Mouse (Mus musculus): ENCODE measurements at regions not wholly inside any gene's neighbourhood (a gene's known extent, or its start where the extent isn't known, plus 50 kb on each side); places are given as distances from the start of the nearest gene placed in this dataset.

DNA sequence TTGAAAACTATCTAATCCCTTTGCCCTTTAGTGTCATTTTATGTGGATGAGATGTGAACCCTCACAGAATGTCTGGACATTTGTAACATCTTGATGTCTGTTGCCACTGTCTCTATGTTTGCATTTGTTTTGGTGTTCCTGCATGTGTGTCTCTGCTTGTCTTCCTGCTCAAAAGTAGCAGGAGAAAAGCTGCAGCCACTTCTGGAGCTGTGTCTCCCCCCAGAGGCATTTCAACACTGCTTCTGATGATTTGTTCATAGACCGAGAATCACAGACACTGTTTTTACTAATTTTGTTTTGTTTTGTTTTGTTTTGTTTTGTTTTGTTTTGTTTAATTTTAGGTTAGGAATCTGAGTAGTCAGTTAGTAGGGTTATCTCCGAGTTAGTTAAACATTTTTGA lies 883.8 kb downstream of the Gbe1 start:
- peak; percentile 69 for DNase-seq
- WGBS, result 51% methylated on average over 2 of the region's 2 CpGs

DNA sequence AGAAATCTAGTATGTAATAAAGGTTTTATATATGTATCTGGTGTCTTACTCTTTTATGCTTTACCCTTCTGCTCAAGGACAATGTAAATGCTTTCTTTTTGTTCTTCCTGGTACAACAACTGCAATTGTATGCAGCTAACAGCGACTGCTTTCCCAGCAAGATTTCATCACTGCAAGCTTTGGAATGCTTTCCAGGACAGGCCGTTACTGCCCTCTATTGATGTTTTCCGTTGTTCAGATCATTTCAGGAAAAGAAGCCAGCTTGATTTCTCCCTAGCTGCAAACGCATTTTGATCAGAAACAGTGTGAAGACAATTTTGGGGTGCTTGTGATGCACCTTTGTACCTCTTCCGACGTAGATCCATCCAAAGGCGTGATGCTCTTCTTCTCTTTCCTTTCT lies 895.1 kb downstream of the Gbe1 start:
- Histone ChIP-seq H3K9me3 (ENCODE audit: low read length) (no peaks in the 10 kb centered on the region), H3K9ac (no peak overlapping the region), H3K36me3 (ENCODE audit: insufficient read depth) (no peaks in the 10 kb centered on the region), H3K4me3 (ENCODE audit: low read depth, low read length) (no peak overlapping the region), H3K27ac (ENCODE audit: low read depth, low read length) (no peak overlapping the region), H3K27me3 (ENCODE audit: insufficient read depth, low read length) (no peaks in the 10 kb centered on the region), H3K4me2 (ENCODE audit: low read depth) (no peak overlapping the region), H3K4me1 (ENCODE audit: insufficient read depth) (no peaks in the 10 kb centered on the region)
- peak; percentile 67 for TF ChIP-seq CTCF (IDR thresholded peaks at IDR 0.05; ENCODE audit: low read depth)
- DNase-seq, result peak; percentile 68
- ATAC-seq, result no peak
- WGBS, result 44% methylated on average over 7 of the region's 7 CpGs

More for the DNA sequence above, 883.8 kb downstream of the Gbe1 start:
- no peaks in the 10 kb centered on the region for H3K27me3 ChIP-seq (ENCODE audit: insufficient read depth, low read length)
- H3K36me3 ChIP-seq (ENCODE audit: insufficient read depth), result no peaks in the 10 kb centered on the region
- H3K4me3 ChIP-seq (ENCODE audit: low read depth, low read length), result no peak overlapping the region
- H3K27ac ChIP-seq (ENCODE audit: low read depth, low read length), result no peak overlapping the region
- no peaks in the 10 kb centered on the region for H3K9me3 ChIP-seq (ENCODE audit: low read length)
- no peak overlapping the region for H3K4me2 ChIP-seq (ENCODE audit: low read depth)
- TF ChIP-seq CTCF (IDR thresholded peaks at IDR 0.05; ENCODE audit: low read depth), result peak; percentile 70
- H3K4me1 ChIP-seq (ENCODE audit: insufficient read depth), result no peaks in the 10 kb centered on the region
- ATAC-seq, result no peak
- H3K9ac ChIP-seq, result no peak overlapping the region

DNA sequence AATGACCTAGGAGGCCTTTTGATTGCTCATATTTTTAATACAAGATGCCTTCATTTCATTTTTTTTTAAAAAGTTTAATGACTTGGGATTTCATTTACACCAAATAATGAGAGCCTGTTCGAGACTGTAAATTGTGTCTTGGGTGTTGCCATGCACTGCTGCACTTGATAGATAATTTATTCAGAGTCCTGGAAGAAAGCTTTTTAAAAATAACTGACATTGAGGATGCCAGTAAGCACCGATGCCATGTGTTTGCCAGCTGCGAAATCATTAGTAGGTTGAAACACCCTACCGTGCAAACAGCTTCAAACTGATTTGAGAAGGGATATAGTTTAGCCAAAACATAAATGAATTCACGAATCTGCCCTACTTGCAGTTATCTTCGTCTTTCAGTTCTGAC lies 910.7 kb downstream of the Gbe1 start:
- no peak overlapping the region for H3K4me2 ChIP-seq (ENCODE audit: low read depth)
- H3K27ac ChIP-seq (ENCODE audit: low read depth, low read length), result no peak overlapping the region
- ATAC-seq (no peak; the same call in 1 of the 2 replicates), DNase-seq (no peak)
- no peaks in the 10 kb centered on the region for H3K27me3 ChIP-seq (ENCODE audit: insufficient read depth, low read length)
- H3K4me1 ChIP-seq (ENCODE audit: insufficient read depth), result no peaks in the 10 kb centered on the region
- no peaks in the 10 kb centered on the region for H3K36me3 ChIP-seq (ENCODE audit: insufficient read depth)
- no peak overlapping the region for H3K9ac ChIP-seq
- H3K4me3 ChIP-seq (ENCODE audit: low read depth, low read length), result no peak overlapping the region
- no peak for TF ChIP-seq CTCF (IDR thresholded peaks at IDR 0.05; ENCODE audit: low read depth)
- H3K9me3 ChIP-seq (ENCODE audit: low read length), result no peaks in the 10 kb centered on the region
- WGBS, result 20% methylated on average over 6 of the region's 6 CpGs

DNA sequence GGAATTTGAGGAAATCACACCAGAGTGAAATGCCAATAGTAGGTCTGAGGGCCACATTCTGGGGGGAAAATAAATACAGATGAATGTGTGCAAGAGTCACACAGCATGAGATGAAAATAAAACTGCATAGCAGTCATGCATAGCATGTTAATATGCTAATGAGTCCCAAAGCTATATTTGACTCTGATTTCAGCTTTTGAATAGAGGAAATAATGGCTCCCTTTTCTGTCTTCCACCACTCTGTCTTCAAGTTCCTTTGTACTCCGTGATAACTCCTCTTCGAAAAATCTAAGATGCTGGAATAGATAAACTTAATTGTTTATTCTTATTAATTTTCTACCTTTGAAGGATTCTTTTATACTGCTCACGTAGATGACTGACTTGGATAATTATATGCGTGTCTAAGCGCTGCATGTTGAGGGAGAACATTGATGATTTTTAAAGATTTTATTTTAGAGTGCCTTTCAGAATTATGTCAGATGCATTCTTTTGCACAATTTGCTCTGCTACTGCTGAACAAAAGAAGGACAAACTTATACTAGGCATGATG lies 916.4 kb downstream of the Gbe1 start:
- H3K27ac ChIP-seq (ENCODE audit: low read depth, low read length), result no peak overlapping the region
- H3K36me3 ChIP-seq (ENCODE audit: insufficient read depth), result no peaks in the 10 kb centered on the region
- no peak overlapping the region for H3K4me3 ChIP-seq (ENCODE audit: low read depth, low read length)
- no peak overlapping the region for H3K4me2 ChIP-seq (ENCODE audit: low read depth)
- H3K9ac ChIP-seq, result no peak overlapping the region
- 59% methylated on average over 5 of the region's 5 CpGs for WGBS
- no peaks in the 10 kb centered on the region for H3K9me3 ChIP-seq (ENCODE audit: low read length)
- no peak for TF ChIP-seq CTCF (IDR thresholded peaks at IDR 0.05; ENCODE audit: low read depth)
- H3K4me1 ChIP-seq (ENCODE audit: insufficient read depth), result no peaks in the 10 kb centered on the region
- H3K27me3 ChIP-seq (ENCODE audit: insufficient read depth, low read length), result no peaks in the 10 kb centered on the region
- ATAC-seq (peak; percentile 81; the same call in 1 of the 2 replicates), DNase-seq (peak; percentile 5)

DNA sequence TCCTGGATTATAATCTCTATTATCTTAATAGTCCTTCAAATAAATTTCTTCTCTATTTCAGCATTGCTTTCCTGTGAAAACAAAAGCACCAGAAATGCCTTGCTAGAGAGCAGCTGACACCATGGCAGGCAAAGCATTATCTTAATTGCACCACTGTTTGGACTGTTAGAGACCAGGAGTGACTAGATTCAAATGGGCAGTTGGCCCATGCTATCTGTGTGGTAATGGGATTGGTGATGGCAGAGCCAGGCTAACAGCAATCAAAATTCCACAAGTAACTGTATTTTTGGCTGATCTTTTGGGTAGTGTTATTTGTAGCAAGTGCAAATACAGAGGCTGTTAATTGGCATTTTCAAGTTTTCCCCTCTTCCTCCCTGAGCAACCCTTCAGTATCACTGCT lies 929.3 kb downstream of the Gbe1 start:
- H3K36me3 ChIP-seq (ENCODE audit: insufficient read depth), result no peaks in the 10 kb centered on the region
- no peak for DNase-seq
- ATAC-seq, result no peak

DNA sequence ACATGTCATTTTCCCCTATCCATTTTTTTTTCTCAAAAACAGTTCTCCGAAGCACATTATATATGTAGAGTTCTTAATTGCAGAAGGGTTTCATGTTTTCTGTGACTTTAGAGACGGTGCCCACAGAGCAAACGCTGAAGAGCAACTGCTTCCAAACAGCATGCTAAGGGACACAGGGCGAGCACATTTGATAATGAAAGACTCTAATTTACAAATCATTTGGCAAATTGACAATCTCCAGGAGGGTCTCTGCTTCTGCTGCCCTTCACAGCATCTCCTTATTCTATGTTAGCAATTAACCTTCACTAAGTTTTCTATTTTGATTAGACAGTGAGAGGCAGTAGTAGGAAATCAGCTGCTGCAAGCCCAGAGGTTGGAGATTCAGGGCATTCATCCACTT lies 929.7 kb downstream of the Gbe1 start:
- Histone ChIP-seq H3K36me3 (ENCODE audit: insufficient read depth) (no peaks in the 10 kb centered on the region), H3K27me3 (ENCODE audit: insufficient read depth, low read length) (no peaks in the 10 kb centered on the region), H3K9me3 (ENCODE audit: low read length) (no peaks in the 10 kb centered on the region), H3K9ac (no peak overlapping the region), H3K4me3 (ENCODE audit: low read depth, low read length) (no peak overlapping the region), H3K4me1 (ENCODE audit: insufficient read depth) (no peaks in the 10 kb centered on the region), H3K27ac (ENCODE audit: low read depth, low read length) (no peak overlapping the region), H3K4me2 (ENCODE audit: low read depth) (no peak overlapping the region)
- DNase-seq, result no peak
- ATAC-seq, result no peak
- no peak for TF ChIP-seq CTCF (IDR thresholded peaks at IDR 0.05; ENCODE audit: low read depth)
- WGBS, result 28% methylated on average over 4 of the region's 4 CpGs

More for the DNA sequence above, 929.3 kb downstream of the Gbe1 start:
- H3K4me2 ChIP-seq (ENCODE audit: low read depth), result no peak overlapping the region
- no peaks in the 10 kb centered on the region for H3K4me1 ChIP-seq (ENCODE audit: insufficient read depth)
- no peaks in the 10 kb centered on the region for H3K9me3 ChIP-seq (ENCODE audit: low read length)
- no peaks in the 10 kb centered on the region for H3K27me3 ChIP-seq (ENCODE audit: insufficient read depth, low read length)
- no peak overlapping the region for H3K9ac ChIP-seq
- TF ChIP-seq CTCF (IDR thresholded peaks at IDR 0.05; ENCODE audit: low read depth), result no peak
- no peak overlapping the region for H3K4me3 ChIP-seq (ENCODE audit: low read depth, low read length)
- no peak overlapping the region for H3K27ac ChIP-seq (ENCODE audit: low read depth, low read length)

DNA sequence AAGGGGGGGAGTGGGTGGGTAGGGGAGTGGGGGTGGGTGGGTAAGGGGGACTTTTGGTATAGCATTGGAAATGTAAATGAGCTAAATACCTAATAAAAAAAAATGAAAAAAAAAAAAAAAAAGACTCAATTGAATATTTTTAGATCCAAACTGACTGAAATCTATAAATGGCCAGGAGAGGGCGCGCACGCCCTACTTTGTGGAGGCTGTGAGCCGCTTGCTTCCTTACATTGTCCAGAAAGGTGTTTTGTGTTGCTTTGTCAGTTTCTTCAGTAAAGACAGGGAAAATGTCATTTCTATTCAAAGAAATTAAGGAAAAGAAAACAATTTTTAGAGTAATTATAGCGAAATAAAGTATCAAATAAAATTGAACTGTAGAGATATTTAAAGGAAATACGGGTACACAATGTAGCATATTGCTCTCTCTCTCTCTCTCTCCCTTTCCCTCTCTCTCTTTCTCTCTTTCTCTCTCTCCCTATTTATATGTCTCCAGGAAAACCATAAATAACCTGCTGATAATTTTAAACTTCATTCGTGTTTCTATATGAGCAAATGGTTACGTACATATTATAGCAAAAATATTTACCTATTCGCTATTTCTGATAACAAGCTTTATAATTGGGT lies 933.9 kb downstream of the Gbe1 start:
- peak; percentile 76 for TF ChIP-seq CTCF (IDR thresholded peaks at IDR 0.05; ENCODE audit: low read depth)
- ATAC-seq, result peak; percentile 66
- no peak overlapping the region for H3K27ac ChIP-seq (ENCODE audit: low read depth, low read length)
- H3K4me3 ChIP-seq (ENCODE audit: low read depth, low read length), result no peak overlapping the region
- H3K4me2 ChIP-seq (ENCODE audit: low read depth), result no peak overlapping the region
- H3K27me3 ChIP-seq (ENCODE audit: insufficient read depth, low read length), result no peaks in the 10 kb centered on the region
- no peak overlapping the region for H3K9ac ChIP-seq
- H3K4me1 ChIP-seq (ENCODE audit: insufficient read depth), result no peaks in the 10 kb centered on the region
- 38% methylated on average over 9 of the region's 9 CpGs for WGBS
- H3K36me3 ChIP-seq (ENCODE audit: insufficient read depth), result no peaks in the 10 kb centered on the region
- peak; percentile 93 for DNase-seq
- no peaks in the 10 kb centered on the region for H3K9me3 ChIP-seq (ENCODE audit: low read length)
